Mouse (Mus musculus) limb, embryonic 13.5 days (tissue): Measurements from ENCODE around the gene Creg2. TPM values are rescaled to one million over a fixed set of nuclear protein-coding genes. Genes with fewer than 3 reads are reported as not detected.

ENCODE experiments used
- ATAC-seq: fragments of 200-750 bp; cut with Nextera tagmentation; 2 replicates; pipeline ENCODE4 v1.8.0; 2017; ENCODE audit warnings: low read depth, moderate number of reproducible peaks, moderate TSS enrichment; ENCODE audit not compliant: low FRiP score
- H3K27ac ChIP-seq: fragments of 300-500 bp; sonication (generic); 2 replicates; pipeline ENCODE4 v1.5.1; 2015; ENCODE audit warnings: inconsistent platforms, mild to moderate bottlenecking, moderate library complexity
- H3K27me3 ChIP-seq: fragments of 300-500 bp; sonication (generic); 2 replicates; pipeline ENCODE4 v1.6.1; 2015; ENCODE audit warnings: mild to moderate bottlenecking, inconsistent platforms
- H3K36me3 ChIP-seq: fragments of 300-500 bp; sonication (generic); 2 replicates; pipeline ENCODE4 v1.6.1; 2015; ENCODE audit warnings: inconsistent platforms, mild to moderate bottlenecking, moderate library complexity
- H3K4me1 ChIP-seq: fragments of 300-500 bp; sonication (generic); 2 replicates; pipeline ENCODE4 v1.6.1; 2015; ENCODE audit warnings: inconsistent platforms
- H3K4me2 ChIP-seq: fragments of 300-500 bp; sonication (generic); replicated peaks from 2 replicates; pipeline ENCODE4 v1.6.1; 2015; ENCODE audit warnings: inconsistent platforms, mild to moderate bottlenecking, moderate library complexity
- H3K4me3 ChIP-seq: fragments of 300-500 bp; sonication (generic); 2 replicates; pipeline ENCODE4 v1.5.1; 2015; ENCODE audit warnings: moderate library complexity, mild to moderate bottlenecking, inconsistent platforms
- H3K9ac ChIP-seq: fragments of 300-500 bp; sonication (generic); 2 replicates; pipeline ENCODE4 v1.6.1; 2015; ENCODE audit warnings: mild to moderate bottlenecking, inconsistent platforms
- H3K9me3 ChIP-seq: fragments of 300-500 bp; sonication (generic); 2 replicates; pipeline ENCODE4 v1.6.1; 2016; ENCODE audit warnings: inconsistent platforms
- whole genome bisulfite sequencing: fragments of 180-500 bp; shearing (Covaris S2); methylation state at CpG from one replicate; pipeline ENCODE4 v1.1.7; 2015; 5-methylcytosine and 5-hydroxymethylcytosine counted together
- polyA plus RNA-seq: library from polyadenylated mRNA; unstranded; fragments of >200 nt; fragmentation: Nextera tagmentation; extraction: Ambion mirVana; gene quantifications from 2 replicates; pipeline ENCODE4 v1.2.1, GENCODE M21; 2015

Gene Creg2
- 0.13 and 0.15 TPM in 2 replicates for polyA plus RNA-seq

DNA sequence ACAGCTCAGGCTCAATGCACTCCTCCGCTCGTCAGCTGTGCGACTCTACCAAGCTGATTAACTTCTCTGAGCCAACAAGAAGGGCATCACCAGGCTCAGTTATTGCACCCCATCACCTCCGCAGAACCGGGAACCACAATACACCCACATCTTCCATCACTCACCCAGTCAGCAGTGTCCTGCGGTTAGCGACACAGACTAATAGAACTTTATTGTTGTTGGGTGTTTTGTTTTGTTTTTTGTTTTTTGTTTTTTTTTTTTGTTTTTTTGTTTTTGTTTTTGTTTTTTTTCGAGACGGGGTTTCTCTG, at the start of gene Creg2:
TSS of gene Creg2 (minus strand) at position 234 of the 308 bp plus-strand sequence.
- no peak; the same call in 1 of the 2 replicates for ATAC-seq
- H3K9me3 ChIP-seq = no peaks in the 10 kb centered on the region
- no peaks in the 10 kb centered on the region for H3K36me3 ChIP-seq
- H3K4me3 ChIP-seq = peak within 1 kb of the TSS; percentile 58
- 44% methylated on average over 9 of the region's 9 CpGs for WGBS
- H3K4me1 ChIP-seq = peaks cover 19% of the 10 kb centered on the region
- H3K27me3 ChIP-seq = peaks cover 61% of the 10 kb centered on the region
- H3K4me2 ChIP-seq = peak within 1 kb of the TSS; percentile 100
- H3K9ac ChIP-seq = peak within 1 kb of the TSS; percentile 63
- no peak within 1 kb of the TSS for H3K27ac ChIP-seq

DNA sequence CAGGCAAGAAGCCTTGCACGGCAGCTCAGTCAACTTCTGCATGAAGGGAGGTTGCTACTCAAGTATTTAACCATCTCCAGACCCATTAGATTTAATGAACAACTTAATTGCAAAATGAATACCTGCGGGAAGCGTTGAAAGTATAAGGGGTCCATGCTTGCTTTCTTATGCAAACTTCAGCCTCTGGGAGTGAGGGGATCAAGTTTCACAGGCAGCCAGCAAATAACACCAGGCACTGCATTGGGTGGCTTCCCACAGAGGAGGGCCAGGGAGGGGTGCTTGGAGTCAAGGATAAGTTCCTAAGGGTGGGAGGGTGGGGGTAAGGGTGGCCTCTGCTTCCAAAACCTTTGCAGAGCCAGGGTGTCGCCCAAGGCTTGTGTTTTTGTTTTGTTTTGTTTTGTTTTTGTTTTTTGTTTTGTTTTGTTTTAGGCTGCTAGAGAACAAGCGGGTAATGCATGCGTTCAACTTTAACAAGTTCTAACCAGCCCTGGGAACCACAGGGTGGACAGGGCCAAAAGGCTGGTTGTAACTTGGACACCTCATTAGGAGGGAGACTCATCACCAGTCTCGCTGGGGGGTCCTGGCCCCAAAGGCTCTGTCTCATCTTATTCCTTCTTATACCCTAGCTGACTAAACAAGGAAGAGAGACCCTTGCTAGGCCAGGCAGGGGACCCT, 49.5 kb upstream of the Creg2 start:
- peak; percentile 54 for ATAC-seq
- peak overlapping the region; percentile 79 for H3K27ac ChIP-seq
- no peaks in the 10 kb centered on the region for H3K36me3 ChIP-seq
- H3K4me3 ChIP-seq = no peak overlapping the region
- H3K9me3 ChIP-seq = no peaks in the 10 kb centered on the region
- H3K27me3 ChIP-seq = no peaks in the 10 kb centered on the region
- peak overlapping the region; percentile 46 for H3K4me2 ChIP-seq
- 6% methylated on average over 7 of the region's 7 CpGs for WGBS
- peak overlapping the region; percentile 0; the same call in 1 of the 2 replicates for H3K9ac ChIP-seq
- H3K4me1 ChIP-seq = peaks cover 84% of the 10 kb centered on the region

DNA sequence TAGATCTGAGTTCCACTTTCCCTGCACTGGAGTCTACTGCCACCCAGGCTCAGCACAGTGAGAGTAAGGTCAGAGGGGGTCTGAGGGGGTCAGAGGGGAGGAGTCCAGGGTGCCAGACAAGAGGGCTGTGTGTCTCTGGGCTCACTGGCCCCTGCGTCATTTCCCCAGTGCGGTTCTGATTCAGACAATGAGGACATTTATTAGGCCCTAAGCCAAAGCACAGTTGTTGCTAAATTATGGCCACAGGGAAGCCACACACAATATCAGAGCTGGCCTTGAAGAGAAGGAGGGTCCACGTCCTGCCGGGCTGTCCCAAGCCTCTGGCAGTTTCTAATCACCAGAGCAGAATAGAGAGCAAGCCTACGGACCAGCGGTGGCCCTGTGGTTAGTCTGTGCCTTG, 47.2 kb upstream of the Creg2 start:
- no peak overlapping the region for H3K27ac ChIP-seq
- no peaks in the 10 kb centered on the region for H3K27me3 ChIP-seq
- H3K9ac ChIP-seq = no peak overlapping the region
- H3K4me2 ChIP-seq = no peak overlapping the region
- no peaks in the 10 kb centered on the region for H3K9me3 ChIP-seq
- 37% methylated on average over 6 of the region's 6 CpGs for WGBS
- ATAC-seq = no peak
- H3K36me3 ChIP-seq = no peaks in the 10 kb centered on the region
- H3K4me3 ChIP-seq = no peak overlapping the region
- H3K4me1 ChIP-seq = peaks cover 80% of the 10 kb centered on the region

DNA sequence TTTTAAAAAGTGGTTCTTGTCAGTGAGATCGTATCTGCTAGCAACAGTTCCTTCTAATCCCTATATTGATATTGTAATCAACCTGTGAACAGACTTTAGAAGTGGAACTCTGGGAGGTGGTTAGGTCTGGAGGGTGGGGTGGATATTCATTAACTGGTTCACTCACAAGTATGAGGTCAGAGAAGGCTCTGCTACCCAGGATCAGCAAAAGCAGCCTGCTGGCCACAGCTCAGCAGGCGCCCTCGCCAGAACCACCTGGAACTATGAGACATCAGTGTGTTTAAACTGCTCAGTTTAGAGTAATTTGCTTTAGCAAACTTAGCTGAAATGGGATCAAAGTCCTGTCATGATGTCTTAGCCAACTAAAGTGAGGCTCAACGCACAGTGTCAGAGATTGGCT, 43.9 kb upstream of the Creg2 start:
- Histone ChIP-seq H3K36me3 (no peaks in the 10 kb centered on the region), H3K27ac (no peak overlapping the region), H3K9ac (no peak overlapping the region), H3K27me3 (no peaks in the 10 kb centered on the region), H3K4me2 (no peak overlapping the region), H3K4me1 (peaks cover 59% of the 10 kb centered on the region), H3K4me3 (no peak overlapping the region), H3K9me3 (no peaks in the 10 kb centered on the region)
- WGBS = 53% methylated on average over 4 of the region's 4 CpGs
- no peak for ATAC-seq

DNA sequence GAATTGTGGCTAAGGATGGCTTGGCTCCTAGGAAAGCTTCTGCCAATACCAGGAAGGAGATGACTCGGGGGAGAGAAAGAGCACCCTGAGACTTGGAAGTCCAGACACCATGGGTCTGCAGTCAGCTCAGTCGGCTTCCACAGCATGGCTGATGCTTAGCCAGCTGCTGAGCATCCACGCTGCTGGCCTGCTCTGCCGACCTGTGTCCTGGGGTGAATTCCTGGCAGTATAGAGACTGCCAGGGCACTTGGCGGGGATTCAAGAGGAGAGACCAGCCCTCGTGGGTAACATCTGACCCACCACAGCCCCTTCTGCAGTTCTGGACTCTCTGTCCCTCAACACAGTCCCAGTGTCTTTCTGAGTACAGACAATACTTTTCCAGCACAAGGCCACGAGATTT, 43.5 kb upstream of the Creg2 start:
- H3K9ac ChIP-seq = no peak overlapping the region; the same call in 1 of the 2 replicates
- no peak overlapping the region for H3K27ac ChIP-seq
- H3K36me3 ChIP-seq = no peaks in the 10 kb centered on the region
- H3K4me1 ChIP-seq = peaks cover 55% of the 10 kb centered on the region
- no peaks in the 10 kb centered on the region for H3K27me3 ChIP-seq
- no peak for ATAC-seq
- no peak overlapping the region for H3K4me3 ChIP-seq
- 60% methylated on average over 7 of the region's 7 CpGs for WGBS
- H3K9me3 ChIP-seq = no peaks in the 10 kb centered on the region
- H3K4me2 ChIP-seq = no peak overlapping the region

DNA sequence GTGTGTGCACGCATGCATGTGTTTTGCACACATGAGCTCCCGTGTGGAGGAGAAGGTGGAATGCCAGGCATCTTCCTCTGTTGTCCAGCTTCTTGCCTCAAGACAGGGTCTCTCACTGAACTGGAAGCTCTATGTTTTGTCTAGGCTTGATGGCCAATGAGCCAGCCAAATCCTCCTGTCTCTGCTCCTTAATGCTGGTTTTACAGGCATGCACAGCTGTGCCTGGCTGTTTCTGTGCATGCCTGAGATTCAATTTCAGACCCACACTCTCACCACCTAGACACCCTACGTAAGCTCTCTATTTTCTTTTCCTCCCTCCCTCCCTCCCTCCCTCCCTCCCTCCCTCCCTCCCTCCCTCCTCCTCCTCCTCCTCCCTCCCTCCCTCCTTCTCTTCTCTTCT, 40.7 kb upstream of the Creg2 start:
- no peak overlapping the region for H3K4me3 ChIP-seq
- H3K27me3 ChIP-seq = no peaks in the 10 kb centered on the region
- H3K4me1 ChIP-seq = peaks cover 37% of the 10 kb centered on the region
- no peak overlapping the region for H3K9ac ChIP-seq
- ATAC-seq = peak; percentile 79
- peak overlapping the region; percentile 15; the same call in 1 of the 2 replicates for H3K27ac ChIP-seq
- H3K36me3 ChIP-seq = no peaks in the 10 kb centered on the region
- WGBS = 56% methylated on average over 3 of the region's 3 CpGs
- H3K9me3 ChIP-seq = no peaks in the 10 kb centered on the region
- no peak overlapping the region for H3K4me2 ChIP-seq

DNA sequence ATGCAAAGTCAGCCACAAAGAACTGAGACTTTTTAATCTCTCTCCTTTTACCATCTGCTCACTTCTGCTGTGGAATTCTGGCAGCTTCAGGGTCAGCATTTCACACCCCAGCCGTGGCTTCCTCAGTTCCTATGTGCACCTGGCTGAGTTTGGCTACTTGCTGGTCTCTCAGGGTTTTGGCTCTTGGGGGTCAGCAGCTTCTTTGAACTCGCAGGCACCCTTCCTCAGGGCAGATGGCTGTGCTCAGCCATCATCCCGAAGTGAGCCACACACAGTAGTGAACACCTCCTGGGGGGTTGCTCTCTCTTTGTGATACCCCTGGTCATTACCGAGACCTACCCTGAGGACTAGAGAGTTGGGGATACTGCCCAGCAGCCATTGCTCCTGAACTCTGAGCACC, 39.8 kb upstream of the Creg2 start:
- Histone ChIP-seq H3K4me1 (peaks cover 34% of the 10 kb centered on the region), H3K4me2 (no peak overlapping the region), H3K9ac (no peak overlapping the region), H3K27ac (0 out of 2 replicates have a peak overlapping the region, but pooled peaks have one; percentile 15), H3K36me3 (no peaks in the 10 kb centered on the region), H3K4me3 (no peak overlapping the region), H3K9me3 (no peaks in the 10 kb centered on the region), H3K27me3 (no peaks in the 10 kb centered on the region)
- 27% methylated on average over 4 of the region's 4 CpGs for WGBS
- no peak for ATAC-seq

DNA sequence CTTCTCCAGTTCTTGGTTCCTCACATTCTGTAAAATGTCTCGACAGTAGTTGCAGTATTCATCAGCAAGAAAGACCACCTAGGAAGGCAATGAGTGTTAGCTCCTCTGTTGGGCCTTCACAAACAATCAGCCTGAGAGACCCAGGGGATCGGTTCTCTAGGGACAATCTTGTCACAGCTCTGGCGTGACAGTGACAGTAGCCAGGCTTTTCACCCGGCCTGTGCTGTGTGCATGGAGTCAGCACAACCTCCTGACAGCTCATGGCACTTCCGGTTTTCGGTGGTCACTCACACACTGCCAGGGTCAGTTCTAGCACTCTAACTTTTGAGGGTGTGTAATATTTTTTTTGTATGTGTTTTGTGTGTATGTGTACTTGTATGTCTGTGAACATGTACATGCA, 37.3 kb upstream of the Creg2 start:
- Histone ChIP-seq H3K4me1 (peaks cover 19% of the 10 kb centered on the region), H3K4me3 (no peak overlapping the region), H3K36me3 (no peaks in the 10 kb centered on the region), H3K27me3 (no peaks in the 10 kb centered on the region), H3K27ac (no peak overlapping the region), H3K4me2 (no peak overlapping the region), H3K9me3 (no peaks in the 10 kb centered on the region), H3K9ac (no peak overlapping the region)
- WGBS = 56% methylated on average over 6 of the region's 6 CpGs
- no peak for ATAC-seq

DNA sequence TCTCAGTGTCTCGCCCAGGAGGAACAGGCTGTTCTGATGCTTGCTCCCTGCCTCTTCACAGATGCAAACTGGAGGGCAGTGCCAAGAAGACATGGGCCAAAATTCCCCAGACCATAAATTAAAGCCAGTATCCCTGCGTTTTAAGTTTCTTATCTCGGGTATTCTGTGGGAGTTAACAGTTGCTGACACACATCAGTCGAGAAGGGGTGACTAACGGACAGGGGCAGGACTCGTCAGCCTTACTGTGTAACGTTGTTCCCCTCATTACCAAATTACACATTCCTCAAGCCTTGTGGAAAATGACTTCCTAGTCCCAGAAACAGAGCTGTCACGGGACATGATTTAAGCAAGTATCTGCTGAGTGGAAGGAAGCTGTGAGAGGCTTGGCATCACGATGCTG, 36.0 kb upstream of the Creg2 start:
- Histone ChIP-seq H3K4me1 (peaks cover 19% of the 10 kb centered on the region), H3K9ac (no peak overlapping the region), H3K4me3 (no peak overlapping the region), H3K36me3 (no peaks in the 10 kb centered on the region), H3K27ac (no peak overlapping the region), H3K27me3 (no peaks in the 10 kb centered on the region), H3K4me2 (no peak overlapping the region), H3K9me3 (no peaks in the 10 kb centered on the region)
- no peak for ATAC-seq
- WGBS = 61% methylated on average over 9 of the region's 9 CpGs

DNA sequence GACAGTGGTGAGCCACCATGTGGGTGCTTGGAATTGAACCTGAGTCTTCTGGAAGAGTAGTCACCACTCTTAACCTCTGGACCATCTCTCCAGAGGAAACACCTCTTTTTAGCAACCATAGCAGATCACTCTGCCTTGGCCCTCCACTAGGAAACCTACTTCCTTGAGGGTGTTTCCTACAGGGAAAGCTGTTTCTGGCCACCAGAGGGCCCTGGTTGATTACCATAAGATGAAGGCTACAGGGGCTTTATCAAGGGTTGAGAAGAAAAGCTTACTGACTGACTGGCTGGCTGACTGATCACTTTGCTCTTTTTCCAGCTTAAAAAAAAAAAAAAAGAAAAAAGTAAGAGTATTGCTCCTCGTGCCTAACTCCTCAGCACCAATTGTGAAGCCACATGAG, 34.6 kb upstream of the Creg2 start:
- H3K36me3 ChIP-seq = no peaks in the 10 kb centered on the region
- ATAC-seq = peak; percentile 62; the same call in 1 of the 2 replicates
- 3% methylated on average over 1 of the region's 1 CpGs for WGBS

DNA sequence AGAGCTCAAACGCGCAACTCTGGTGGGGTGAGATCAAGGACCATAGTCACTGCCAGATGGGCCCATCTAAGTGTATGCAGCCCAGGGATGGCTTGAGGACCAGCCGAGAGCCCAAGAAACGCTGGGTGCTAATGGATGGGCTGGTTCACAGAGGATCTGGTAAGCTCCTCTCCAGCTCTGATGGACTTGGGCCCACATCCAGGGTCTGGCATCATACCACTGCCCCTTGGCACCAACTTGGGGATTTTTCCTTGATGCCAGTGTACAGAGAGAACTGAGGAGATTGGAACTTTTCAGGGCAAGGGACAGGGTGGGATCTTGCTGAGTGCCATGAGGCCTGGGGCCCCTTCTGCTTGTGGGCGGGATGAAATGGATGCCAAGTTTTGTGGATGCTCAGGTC, 30.4 kb upstream of the Creg2 start:
- 89% methylated on average over 5 of the region's 5 CpGs for WGBS

More for the DNA sequence above, 34.6 kb upstream of the Creg2 start:
- Histone ChIP-seq H3K27ac (no peak overlapping the region), H3K9ac (no peak overlapping the region), H3K4me2 (no peak overlapping the region), H3K27me3 (no peaks in the 10 kb centered on the region), H3K9me3 (no peaks in the 10 kb centered on the region), H3K4me3 (no peak overlapping the region), H3K4me1 (peaks cover 7% of the 10 kb centered on the region)

DNA sequence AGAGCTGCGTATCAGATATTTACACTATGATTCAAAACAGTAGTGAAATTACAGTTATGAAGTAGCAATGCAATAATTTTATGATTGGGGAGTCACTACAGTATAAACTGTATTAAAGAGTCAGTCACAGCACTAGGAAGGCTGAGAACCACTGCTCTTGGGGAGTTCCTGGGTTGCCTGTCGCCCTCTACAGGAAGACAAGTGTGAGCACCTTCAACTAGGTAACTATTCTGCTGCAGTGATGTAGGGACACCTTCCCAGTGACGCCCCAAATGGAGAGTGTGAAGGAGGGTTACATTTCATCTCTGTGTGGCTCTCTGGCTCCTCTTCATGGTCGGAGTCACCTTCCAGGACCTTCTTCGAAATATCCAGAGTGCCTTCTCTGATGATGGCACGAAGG, 29.3 kb upstream of the Creg2 start:
- Histone ChIP-seq H3K4me2 (no peak overlapping the region), H3K4me1 (no peaks in the 10 kb centered on the region), H3K27ac (no peak overlapping the region), H3K9me3 (no peaks in the 10 kb centered on the region), H3K36me3 (no peaks in the 10 kb centered on the region), H3K27me3 (no peaks in the 10 kb centered on the region), H3K9ac (no peak overlapping the region), H3K4me3 (no peak overlapping the region)
- ATAC-seq = no peak
- 64% methylated on average over 6 of the region's 6 CpGs for WGBS

More for the DNA sequence above, 30.4 kb upstream of the Creg2 start:
- ATAC-seq = no peak
- H3K4me1 ChIP-seq = peaks cover 7% of the 10 kb centered on the region
- H3K9me3 ChIP-seq = no peaks in the 10 kb centered on the region
- no peak overlapping the region for H3K4me2 ChIP-seq
- no peak overlapping the region for H3K27ac ChIP-seq
- H3K9ac ChIP-seq = no peak overlapping the region
- H3K36me3 ChIP-seq = no peaks in the 10 kb centered on the region
- no peaks in the 10 kb centered on the region for H3K27me3 ChIP-seq
- H3K4me3 ChIP-seq = no peak overlapping the region

DNA sequence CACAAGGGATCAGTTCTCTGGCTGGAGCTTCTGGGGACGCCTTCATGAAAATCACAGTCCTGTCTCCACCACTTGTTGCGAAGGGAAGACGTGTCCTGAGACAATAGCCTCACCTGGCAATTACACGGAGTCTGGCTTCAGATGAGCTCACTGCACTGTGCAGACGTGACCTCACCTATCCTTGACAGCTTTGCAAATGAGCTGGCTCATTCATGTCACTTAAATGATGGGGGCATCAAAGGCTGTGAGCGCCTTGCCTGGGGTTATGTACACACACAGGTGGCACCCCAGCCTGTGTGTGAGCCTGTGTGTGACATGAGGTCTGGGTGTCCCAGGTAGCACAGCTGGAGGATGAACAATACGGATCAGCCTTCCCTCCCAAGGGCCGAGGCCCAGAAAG, 27.6 kb upstream of the Creg2 start:
- H3K9ac ChIP-seq = no peak overlapping the region
- no peak for ATAC-seq
- no peaks in the 10 kb centered on the region for H3K9me3 ChIP-seq
- H3K4me1 ChIP-seq = no peaks in the 10 kb centered on the region
- WGBS = 66% methylated on average over 8 of the region's 8 CpGs
- no peaks in the 10 kb centered on the region for H3K27me3 ChIP-seq
- no peak overlapping the region for H3K4me3 ChIP-seq
- no peaks in the 10 kb centered on the region for H3K36me3 ChIP-seq
- H3K4me2 ChIP-seq = no peak overlapping the region
- no peak overlapping the region for H3K27ac ChIP-seq
